Mouse (Mus musculus): Measurements from ENCODE around the gene Kcnk13.

Gene Kcnk13

DNA sequence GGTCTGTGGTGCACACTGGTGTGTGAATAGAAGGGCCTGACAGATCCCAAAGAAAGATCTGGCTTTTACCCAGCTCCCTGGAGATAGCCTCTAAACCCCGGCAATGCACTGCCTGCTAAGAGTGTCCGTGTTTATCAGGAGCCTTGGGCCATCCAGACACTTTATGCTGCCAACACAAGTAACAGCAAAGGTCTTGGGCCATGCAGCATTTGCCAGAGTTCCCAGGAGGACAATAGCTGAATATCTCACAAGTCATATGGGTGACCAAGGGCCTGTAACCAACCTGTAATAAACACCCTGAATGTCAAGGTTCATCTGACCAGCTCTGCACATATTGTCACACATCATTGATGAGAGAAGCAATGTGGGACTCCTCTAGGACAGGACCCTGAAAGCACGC lies 123.7 kb downstream of the Kcnk13 start:
- no peak for DNase-seq (ENCODE audit: low read depth, low spot score)

GRCm38 (mm10) chr12:100089265-100089664 lies 125.0 kb downstream of the Kcnk13 start:
- DNase-seq (ENCODE audit: low read depth, low spot score), result no peak

DNA sequence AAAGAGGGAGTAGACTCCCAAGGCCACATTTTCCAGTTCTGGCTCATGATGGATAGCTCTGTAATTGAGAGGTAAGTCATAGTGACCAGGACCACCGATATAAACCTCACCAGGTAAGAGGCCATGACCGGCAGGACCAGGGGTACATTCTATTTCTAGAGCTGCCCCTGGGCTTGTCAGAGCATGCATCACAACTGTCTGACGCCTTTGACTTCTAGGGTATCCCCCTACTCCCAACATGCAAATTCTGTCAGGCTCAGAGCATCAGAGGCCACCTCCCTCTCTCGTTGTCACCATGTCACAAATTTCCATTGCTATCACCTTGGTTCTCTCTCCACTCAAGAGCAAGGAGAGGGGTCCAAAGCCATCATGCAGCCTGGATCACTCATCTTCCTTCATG lies 126.5 kb downstream of the Kcnk13 start:
- DNase-seq (ENCODE audit: low read depth, low spot score), result no peak

- no peak for DNase-seq (ENCODE audit: low read depth, low spot score)
These were observed 128.7 kb downstream of the Kcnk13 start for GRCm38 (mm10) chr12:100093046-100093445.

DNA sequence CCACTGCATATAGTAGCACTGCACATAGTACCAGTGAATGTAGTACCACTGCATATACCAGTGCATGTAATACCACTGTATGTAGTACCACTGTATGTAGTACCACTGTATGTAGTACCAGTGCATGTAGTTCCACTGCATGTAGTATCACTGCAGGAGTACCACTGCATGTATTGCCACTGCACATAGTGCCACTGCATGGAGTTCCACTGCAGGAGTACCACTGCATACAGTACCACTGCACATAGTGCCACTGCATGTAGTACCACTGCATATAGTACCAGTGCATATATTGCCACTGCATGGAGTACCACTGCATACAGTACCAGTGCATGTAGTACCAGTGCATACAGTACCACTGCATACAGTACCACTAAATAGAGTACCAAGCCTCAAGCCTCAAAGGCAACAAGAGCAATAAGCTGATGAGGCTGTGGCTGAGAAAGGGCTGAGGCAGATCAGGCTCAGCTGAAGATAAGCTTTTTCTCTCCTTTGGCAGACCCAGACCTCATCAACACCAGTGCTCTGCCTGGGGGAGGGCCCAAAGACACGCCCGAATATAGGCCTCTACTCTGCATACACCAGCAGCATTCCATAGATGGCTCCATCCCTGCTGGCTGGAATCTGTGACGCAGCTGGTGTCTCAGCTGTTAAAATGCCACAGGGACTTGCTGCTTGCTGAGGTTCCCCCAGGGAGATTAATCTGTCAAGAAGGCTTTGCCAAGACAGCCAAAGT lies 135.8 kb downstream of the Kcnk13 start:
- no peak for DNase-seq (ENCODE audit: low read depth, low spot score)

DNA sequence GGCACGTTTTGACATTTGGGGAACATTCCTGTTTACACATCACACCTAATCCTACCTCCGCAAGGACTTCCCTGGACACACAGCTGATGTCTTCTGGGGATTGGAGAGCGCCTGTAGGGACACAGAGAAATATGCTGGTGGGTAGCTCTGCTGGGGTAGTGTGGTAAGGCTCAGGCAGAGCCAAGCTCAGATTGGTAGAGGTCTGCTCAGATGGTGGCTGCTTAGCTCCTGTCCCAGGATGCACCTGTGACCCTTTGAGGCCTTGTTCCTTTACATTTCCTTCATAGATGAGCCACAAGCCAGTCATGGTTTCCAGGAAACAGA lies 136.4 kb downstream of the Kcnk13 start:
- DNase-seq (ENCODE audit: low read depth, low spot score), result no peak

GRCm38 (mm10) chr12:100101651-100102050 lies 137.4 kb downstream of the Kcnk13 start:
- DNase-seq (ENCODE audit: low read depth, low spot score), result no peak

GRCm38 (mm10) chr12:100104530-100104929 lies 140.2 kb downstream of the Kcnk13 start:
- no peak for DNase-seq (ENCODE audit: low read depth, low spot score)

DNA sequence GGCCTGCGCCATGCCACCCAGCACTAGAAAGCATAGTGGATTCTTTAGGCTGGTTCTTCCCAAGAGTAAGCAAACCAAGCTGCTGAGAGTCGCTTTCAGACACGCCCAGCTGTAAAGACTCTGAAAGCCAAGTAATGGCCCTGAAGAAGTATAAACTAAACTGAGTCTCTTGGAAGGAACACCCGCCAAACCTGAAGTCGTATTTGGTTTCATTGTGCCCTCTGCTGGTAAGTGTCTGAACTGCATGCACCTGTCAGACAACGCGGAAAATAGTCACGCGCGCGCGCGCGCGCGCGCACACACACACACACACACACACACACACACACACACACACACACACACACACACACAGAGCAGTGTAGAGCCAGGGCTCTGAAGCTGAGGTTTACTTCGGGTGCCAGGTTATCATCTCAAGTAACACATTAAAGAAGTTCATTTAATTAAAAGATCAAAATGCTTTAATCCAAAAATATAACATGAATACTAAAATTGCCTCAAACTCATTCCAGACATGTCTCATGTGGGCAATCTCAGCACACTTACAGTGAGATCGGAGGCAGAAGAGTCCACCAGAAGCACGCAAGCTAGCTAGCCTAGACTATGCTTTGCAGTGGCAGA lies 142.1 kb downstream of the Kcnk13 start:
- DNase-seq (ENCODE audit: low read depth, low spot score), result peak; percentile 71

DNA sequence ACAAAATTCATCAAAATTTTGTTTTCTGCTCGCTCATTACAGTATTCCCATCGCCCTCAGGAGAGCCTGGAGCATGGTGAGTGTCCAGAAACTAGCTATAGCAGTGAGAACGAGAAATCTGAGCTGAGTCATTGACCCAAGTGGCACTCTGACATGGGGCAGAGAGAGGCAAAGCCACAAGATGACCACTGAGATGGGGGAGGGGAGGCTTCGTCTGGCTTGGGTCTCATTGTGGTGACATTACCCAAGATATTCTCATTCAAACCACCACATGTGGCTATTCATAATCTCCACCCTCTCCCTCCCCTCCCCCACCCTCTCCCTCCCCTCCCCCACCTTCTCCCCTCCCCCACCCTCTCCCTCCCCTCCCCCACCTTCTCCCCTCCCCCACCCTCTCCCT lies 143.1 kb downstream of the Kcnk13 start:
- no peak for DNase-seq (ENCODE audit: low read depth, low spot score)

DNA sequence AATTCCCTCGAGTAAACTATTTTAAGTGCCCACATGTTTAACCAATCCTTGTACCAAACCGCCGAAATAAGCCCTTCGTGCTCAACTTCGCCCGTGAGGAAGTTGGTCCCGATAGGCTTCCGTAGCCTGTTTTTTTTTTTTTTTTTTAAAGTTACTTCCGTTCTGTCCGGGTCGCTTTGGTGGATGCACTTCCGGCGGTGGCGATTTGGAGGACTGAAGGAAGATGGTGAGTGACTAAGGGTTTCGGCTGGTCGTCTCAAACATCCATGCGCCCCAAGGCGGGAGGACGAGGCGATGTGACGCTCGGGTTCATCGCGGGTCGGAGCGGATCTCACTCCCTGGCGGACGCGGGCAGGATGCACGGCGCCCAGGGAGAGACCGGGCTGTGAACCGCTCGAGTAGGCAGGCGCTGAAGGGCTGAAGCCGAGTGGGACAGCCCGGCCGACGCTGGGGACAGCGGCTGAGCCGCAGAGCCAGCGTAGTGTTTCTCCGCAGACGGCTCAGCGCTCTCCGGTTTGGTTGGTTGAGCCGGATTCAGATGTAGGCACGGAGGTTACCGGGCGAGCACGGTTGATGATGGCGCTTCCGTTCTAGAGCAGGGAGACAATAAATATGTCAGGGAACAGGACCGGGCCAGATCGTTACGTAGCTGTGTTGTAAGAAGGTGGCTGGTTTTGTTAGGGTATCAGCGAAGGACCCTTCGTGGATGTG lies 145.8 kb downstream of the Kcnk13 start, which contains the start of gene Psmc1:
Gene Psmc1 (plus strand): TSS at position 169 of the 711 bp plus-strand sequence.
- peak; percentile 95 for DNase-seq (ENCODE audit: low read depth, low spot score)
